Mouse (Mus musculus) embryonic stem cell, embryonic (primary cell): ENCODE results near the gene Pitpnm1.

ENCODE experiments used
- CTCF ChIA-PET, 4 experiments: fragments of 300-600 bp in 2 of 4; fragments of 350-600 bp in 2 of 4; sonication (Branson Sonifier 250); formaldehyde crosslinking; loops; one replicate each; lab custom pipeline; 2022; ENCODE audit warnings: inconsistent platforms in 2 of 4; lab: Charles Lee
- POLR2A ChIA-PET, 4 experiments: fragments of 300-600 bp in 2 of 4; fragments of 350-600 bp in 2 of 4; sonication (Branson Sonifier 250); formaldehyde crosslinking; loops; one replicate each; lab custom pipeline; 2022; ENCODE audit warnings: antibody characterized with exemption in 4 of 4, inconsistent platforms in 1 of 4; lab: Charles Lee

The Pitpnm1 gene

GRCm38 (mm10) chr19:4125741-4126696, 26.2 kb downstream of the Pitpnm1 start, which contains the start of gene Aip:
Gene Aip (minus strand): TSS chr19:4125858.
- POLR2A ChIA-PET, result interaction anchor here (0.5 to 7.3 kb wide), 59 partner anchors 12 to 1563 kb away, joined by 3 to 67 read pairs (median 4); partner anchors contain the start of genes Cdk2ap2 (in 3 of the 4), Ppp1ca (in 3 of the 4), Ankrd13d (in 2 of the 4) and Gstp2 (in 2 of the 4)

GRCm38 (mm10) chr19:4126759-4127495, 27.1 kb downstream of the Pitpnm1 start:
- POLR2A ChIA-PET, result interaction anchor here in 3 of 4 experiments (0.5 to 7.3 kb wide), 21 partner anchors 12 to 160 kb away, joined by 3 to 67 read pairs (median 5); partner anchors contain the start of genes Cdk2ap2 (in 3 of the 3), Rad9a (in 2 of the 3), Ankrd13d (in 1 of the 3) and Gpr152 (in 1 of the 3)
- CTCF ChIA-PET, result interaction anchor here in 3 of 4 experiments (0.6 to 3.3 kb wide), 6 partner anchors 10 to 183 kb away, joined by 3 to 29 read pairs (median 7); partner anchors contain the start of genes Gm49405 (in 1 of the 3), Gpr152 (in 1 of the 3), Nudt8 (in 1 of the 3) and Pitpnm1 (in 1 of the 3)

More at GRCm38 (mm10) chr19:4125741-4126696, 26.2 kb downstream of the Pitpnm1 start, which contains the start of gene Aip:
- CTCF ChIA-PET, result interaction anchor here in 3 of 4 experiments (0.5 to 3.3 kb wide), 49 partner anchors 11 to 1841 kb away, joined by 3 to 29 read pairs (median 4); partner anchors contain the start of genes Cdk2ap2 (in 2 of the 3), Gstp2 (in 2 of the 3), Ndufv1 (in 2 of the 3) and Ankrd13d (in 1 of the 3)

GRCm38 (mm10) chr19:4129462-4129861, 29.7 kb downstream of the Pitpnm1 start:
- CTCF ChIA-PET, result interaction anchor here in 2 of 4 experiments (0.9 to 1.3 kb wide), 3 partner anchors 41 to 99 kb away, joined by 3 to 6 read pairs (median 3); no protein-coding TSS in a partner anchor
- POLR2A ChIA-PET, result interaction anchor here in 3 of 4 experiments (0.7 to 2.4 kb wide), 10 partner anchors 8 to 129 kb away, joined by 3 to 8 read pairs (median 3); partner anchors contain the start of genes Gm49405 (in 1 of the 3), Gpr152 (in 1 of the 3), Nudt8 (in 1 of the 3) and Rps6kb2 (in 1 of the 3)

GRCm38 (mm10) chr19:4130106-4130505, 30.3 kb downstream of the Pitpnm1 start:
- POLR2A ChIA-PET, result interaction anchor here (0.6 to 2.4 kb wide), 13 partner anchors 9 to 194 kb away, joined by 3 to 9 read pairs (median 4); partner anchors contain the start of genes Gpr152 (in 2 of the 4), Gm49405 (in 1 of the 4), Nudt8 (in 1 of the 4) and Rps6kb2 (in 1 of the 4)
- CTCF ChIA-PET, result interaction anchor here in 3 of 4 experiments (0.6 to 1.3 kb wide), 3 partner anchors 11 to 796 kb away, joined by 3 to 13 read pairs (median 3); no protein-coding TSS in a partner anchor

- ChIA-PET POLR2A (interaction anchor here in 3 of 4 experiments (0.6 to 2.4 kb wide), 5 partner anchors 8 to 773 kb away, joined by 4 to 9 read pairs (median 5); partner anchors contain the start of genes Gpr152 (in 1 of the 3) and Rps6kb2 (in 1 of the 3)), CTCF (interaction anchor here in 1 of 4 experiments (1.3 kb wide), 1 partner anchor 38 kb away, joined by 3 read pairs; no protein-coding TSS in a partner anchor)
Observed at GRCm38 (mm10) chr19:4131075-4131474, 31.3 kb downstream of the Pitpnm1 start.

GRCm38 (mm10) chr19:4131768-4132167, 32.0 kb downstream of the Pitpnm1 start:
- ChIA-PET CTCF (interaction anchor here in 1 of 4 experiments (1.3 kb wide), 1 partner anchor 38 kb away, joined by 3 read pairs; no protein-coding TSS in a partner anchor), POLR2A (interaction anchor here (0.5 to 2.4 kb wide), 12 partner anchors 7 to 102 kb away, joined by 3 to 9 read pairs (median 4); partner anchors contain the start of genes Gpr152 (in 1 of the 4), Pold4 (in 1 of the 4), Ppp1ca (in 1 of the 4) and Rps6kb2 (in 1 of the 4))

GRCm38 (mm10) chr19:4134354-4134753, 34.6 kb downstream of the Pitpnm1 start:
- ChIA-PET CTCF (interaction anchor here in 1 of 4 experiments (6.1 kb wide), 1 partner anchor 8 kb away, joined by 29 read pairs; the partner anchor contains the start of gene Aip), POLR2A (interaction anchor here (0.6 to 9.5 kb wide), 11 partner anchors 10 to 689 kb away, joined by 3 to 67 read pairs (median 3); partner anchors contain the start of genes Cdk2ap2 (in 2 of the 4), Aip (in 1 of the 4) and Rps6kb2 (in 1 of the 4))

GRCm38 (mm10) chr19:4135229-4135962, 35.6 kb downstream of the Pitpnm1 start:
- POLR2A ChIA-PET, result interaction anchor here in 3 of 4 experiments (0.8 to 9.5 kb wide), 9 partner anchors 9 to 88 kb away, joined by 3 to 67 read pairs (median 4); partner anchors contain the start of genes Cdk2ap2 (in 2 of the 3), Aip (in 1 of the 3) and Rps6kb2 (in 1 of the 3)
- CTCF ChIA-PET, result interaction anchor here in 3 of 4 experiments (0.7 to 6.1 kb wide), 6 partner anchors 9 to 732 kb away, joined by 3 to 29 read pairs (median 4); partner anchors contain the start of genes Aip (in 1 of the 3), Gm49405 (in 1 of the 3) and Nudt8 (in 1 of the 3)

- CTCF ChIA-PET, result interaction anchor here in 3 of 4 experiments (0.7 to 6.1 kb wide), 6 partner anchors 10 to 732 kb away, joined by 3 to 29 read pairs (median 4); partner anchors contain the start of genes Aip (in 1 of the 3), Gm49405 (in 1 of the 3) and Nudt8 (in 1 of the 3)
- POLR2A ChIA-PET, result interaction anchor here in 2 of 4 experiments (1.3 to 9.5 kb wide), 4 partner anchors 11 to 39 kb away, joined by 3 to 67 read pairs (median 4); partner anchors contain the start of genes Aip (in 1 of the 2) and Cdk2ap2 (in 1 of the 2)
Observed at GRCm38 (mm10) chr19:4135963-4136345, 36.2 kb downstream of the Pitpnm1 start.

- ChIA-PET CTCF (interaction anchor here in 3 of 4 experiments (0.6 to 6.1 kb wide), 7 partner anchors 10 to 731 kb away, joined by 3 to 29 read pairs (median 4); partner anchors contain the start of genes Aip (in 1 of the 3), Gm49405 (in 1 of the 3) and Nudt8 (in 1 of the 3)), POLR2A (interaction anchor here in 2 of 4 experiments (0.8 to 9.5 kb wide), 10 partner anchors 11 to 79 kb away, joined by 3 to 67 read pairs (median 4); partner anchors contain the start of genes Aip (in 1 of the 2), Cdk2ap2 (in 1 of the 2) and Rad9a (in 1 of the 2))
Observed at GRCm38 (mm10) chr19:4136463-4136862, 36.7 kb downstream of the Pitpnm1 start.

- POLR2A ChIA-PET, result interaction anchor here (0.7 to 9.5 kb wide), 21 partner anchors 9 to 351 kb away, joined by 3 to 67 read pairs (median 5); partner anchors contain the start of genes Cdk2ap2 (in 2 of the 4), Rps6kb2 (in 2 of the 4), Aip (in 1 of the 4) and Rad9a (in 1 of the 4)
- CTCF ChIA-PET, result interaction anchor here in 3 of 4 experiments (0.6 to 6.1 kb wide), 14 partner anchors 12 to 913 kb away, joined by 3 to 29 read pairs (median 4); partner anchors contain the start of genes Ndufv1 (in 2 of the 3), Aip (in 1 of the 3), Cdk2ap2 (in 1 of the 3) and Kdm2a (in 1 of the 3)
Observed at GRCm38 (mm10) chr19:4137913-4138312, 38.1 kb downstream of the Pitpnm1 start.

- POLR2A ChIA-PET, result interaction anchor here in 3 of 4 experiments (0.5 to 9.5 kb wide), 17 partner anchors 8 to 179 kb away, joined by 3 to 67 read pairs (median 4); partner anchors contain the start of genes Rps6kb2 (in 2 of the 3), Aip (in 1 of the 3), Cdk2ap2 (in 1 of the 3) and Rad9a (in 1 of the 3)
- CTCF ChIA-PET, result interaction anchor here in 3 of 4 experiments (0.5 to 6.1 kb wide), 3 partner anchors 13 to 422 kb away, joined by 3 to 29 read pairs (median 8); partner anchors contain the start of gene Aip (in 1 of the 3)
Observed at GRCm38 (mm10) chr19:4139446-4139845, 39.6 kb downstream of the Pitpnm1 start, which contains the start of gene Gpr152. Gene Gpr152 (plus strand): TSS chr19:4139787.

- ChIA-PET CTCF (interaction anchor here in 3 of 4 experiments (0.6 to 6.1 kb wide), 3 partner anchors 14 to 16 kb away, joined by 3 to 29 read pairs (median 13); partner anchors contain the start of gene Aip (in 1 of the 3)), POLR2A (interaction anchor here (0.7 to 9.5 kb wide), 12 partner anchors 9 to 83 kb away, joined by 3 to 67 read pairs (median 4); partner anchors contain the start of genes Rps6kb2 (in 2 of the 4) and Aip (in 1 of the 4))
Observed at GRCm38 (mm10) chr19:4140147-4140546, 40.3 kb downstream of the Pitpnm1 start.
